Mouse (Mus musculus) embryo, embryonic 9.5 days (tissue): ENCODE results near the gene Dpp9.
A peak's percentile ranks its signal among the peaks of the same experiment; 100 is the strongest.
"Not testable (repeated sequence)": the region's sequence is repeated elsewhere in the genome, so short reads cannot be mapped to it uniquely, and the experiment has no call there.

Experiments used
- DNase-seq: peaks from one replicate; pipeline ENCODE4 v3.0.0-alpha.2; 2017; ENCODE audit errors: extremely low spot score

Gene Dpp9

GRCm38 (mm10) chr17:56218377-56219191 is at the start of gene Dpp9:
Gene Dpp9 (minus strand): TSS chr17:56218905.
- DNase-seq: peak; percentile 90

GRCm38 (mm10) chr17:56266271-56266670 is 47.6 kb upstream of the Dpp9 start:
- DNase-seq: no peak

- no peak for DNase-seq
These were observed 47.2 kb upstream of the Dpp9 start for GRCm38 (mm10) chr17:56265869-56266268.

GRCm38 (mm10) chr17:56265011-56265410 is 46.3 kb upstream of the Dpp9 start:
- DNase-seq: no peak

DNA sequence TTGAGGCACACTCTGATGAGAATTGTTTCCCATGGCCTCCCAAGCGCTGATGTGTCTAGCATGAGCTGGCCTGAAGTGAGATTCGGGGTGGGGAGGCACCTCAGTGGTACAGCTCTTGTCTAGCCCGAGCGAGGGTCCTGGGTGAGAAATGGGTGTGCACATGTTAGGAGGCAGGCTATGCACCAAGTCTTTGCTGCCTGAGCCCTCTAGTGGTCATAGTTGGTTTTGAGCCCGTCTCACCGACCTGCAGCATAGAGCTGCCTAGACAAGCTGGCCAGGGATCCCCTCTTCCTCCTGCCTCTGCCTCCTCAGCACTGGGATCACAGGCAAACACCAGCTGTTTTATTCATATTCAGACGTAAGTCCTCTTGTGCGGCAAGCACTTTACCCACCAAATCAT is 45.3 kb upstream of the Dpp9 start:
- DNase-seq: peak; percentile 76

DNA sequence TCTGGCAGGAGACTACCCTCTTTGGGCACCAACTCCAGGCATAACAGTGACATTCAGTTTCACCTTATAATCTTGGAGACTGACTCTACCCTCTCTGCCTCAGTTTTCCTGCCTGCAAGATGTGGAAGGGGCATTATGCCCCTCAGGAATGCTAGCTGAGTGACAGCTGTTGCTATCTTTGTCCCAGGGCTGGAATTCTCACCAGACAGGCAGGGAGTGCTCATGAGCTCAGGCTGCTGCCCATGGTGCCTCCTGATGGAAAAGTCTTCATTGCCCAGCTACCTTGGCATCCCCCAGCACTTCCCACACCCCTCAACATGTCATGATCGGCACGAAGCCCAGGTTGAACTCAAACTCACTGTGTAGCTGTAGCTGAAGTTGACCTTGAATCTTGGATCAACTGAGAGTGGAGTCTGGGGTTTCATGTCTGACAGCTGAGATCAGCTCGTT is 44.0 kb upstream of the Dpp9 start:
- no peak for DNase-seq

DNA sequence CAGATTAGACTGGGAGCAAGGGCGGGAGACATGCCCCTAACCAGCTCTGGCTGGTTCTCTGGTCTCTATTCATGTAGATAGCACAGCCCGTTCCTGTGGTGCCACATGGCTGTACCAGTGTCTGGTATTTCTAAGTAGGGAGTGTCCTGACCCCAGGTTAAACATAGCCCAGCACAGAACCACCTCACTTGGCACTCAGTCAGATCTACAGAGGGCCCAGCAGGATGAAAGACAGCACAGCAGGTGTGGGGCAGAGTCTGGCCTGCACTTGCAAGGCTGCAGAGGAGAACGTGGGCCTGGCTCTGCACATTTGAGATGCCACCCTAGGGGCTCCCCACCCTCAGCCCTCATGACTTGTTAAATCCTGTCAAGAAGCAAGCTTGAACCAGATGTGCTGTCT is 42.5 kb upstream of the Dpp9 start:
- no peak for DNase-seq

- no peak for DNase-seq
These were observed 40.8 kb upstream of the Dpp9 start for GRCm38 (mm10) chr17:56259301-56260037.

DNA sequence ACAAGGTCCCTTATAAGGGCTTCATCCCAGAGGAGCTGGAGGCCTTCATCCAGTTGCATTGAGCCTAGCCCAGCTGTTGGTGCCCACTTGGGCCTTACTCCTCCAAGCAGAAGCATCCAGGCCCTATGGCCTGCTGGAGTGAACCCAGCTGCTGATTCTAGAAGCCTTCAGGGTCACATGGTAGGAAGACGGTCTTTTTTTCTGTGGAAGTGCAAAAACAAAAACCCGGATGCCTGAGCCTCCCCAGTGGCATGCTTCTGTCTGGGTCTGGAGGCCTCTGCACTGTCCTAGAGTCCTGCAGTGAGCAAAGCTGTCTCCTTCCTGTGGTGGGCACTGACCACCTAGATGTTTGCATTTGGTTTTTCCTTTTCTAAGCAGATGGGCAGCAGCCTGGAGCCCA is 40.1 kb upstream of the Dpp9 start:
- DNase-seq: not testable (repeated sequence)

- DNase-seq: not testable (repeated sequence)
These were observed 39.6 kb upstream of the Dpp9 start for GRCm38 (mm10) chr17:56258269-56258668.

GRCm38 (mm10) chr17:56257181-56257894 is 38.6 kb upstream of the Dpp9 start:
- DNase-seq: no peak

GRCm38 (mm10) chr17:56256239-56256881 is 37.7 kb upstream of the Dpp9 start, which contains the start of gene Fem1a:
Gene Fem1a (plus strand): TSS chr17:56256810.
- peak; percentile 93 for DNase-seq

DNA sequence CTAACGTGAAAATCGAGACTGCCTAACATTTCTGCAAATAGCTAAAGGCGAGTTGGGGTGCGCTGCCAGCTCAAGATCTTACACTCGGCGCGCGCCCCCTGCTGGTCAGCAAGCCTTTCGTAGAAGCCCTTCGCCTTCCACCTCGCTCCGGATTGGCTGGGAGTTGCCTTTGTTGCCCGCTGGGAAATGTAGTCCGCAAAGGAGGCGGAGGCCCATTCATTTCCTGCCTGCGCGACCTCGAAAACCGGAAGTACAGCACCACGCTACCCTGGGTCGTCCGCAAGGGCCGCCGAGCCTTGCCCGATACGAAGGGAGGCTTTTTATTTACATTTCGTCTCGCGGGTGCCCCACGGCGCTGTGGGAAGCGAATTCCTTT is 37.1 kb upstream of the Dpp9 start:
- peak; percentile 95 for DNase-seq

- DNase-seq: no peak
These were observed 36.7 kb upstream of the Dpp9 start for GRCm38 (mm10) chr17:56255429-56255828.

GRCm38 (mm10) chr17:56254695-56255094 is 36.0 kb upstream of the Dpp9 start:
- DNase-seq: no peak

DNA sequence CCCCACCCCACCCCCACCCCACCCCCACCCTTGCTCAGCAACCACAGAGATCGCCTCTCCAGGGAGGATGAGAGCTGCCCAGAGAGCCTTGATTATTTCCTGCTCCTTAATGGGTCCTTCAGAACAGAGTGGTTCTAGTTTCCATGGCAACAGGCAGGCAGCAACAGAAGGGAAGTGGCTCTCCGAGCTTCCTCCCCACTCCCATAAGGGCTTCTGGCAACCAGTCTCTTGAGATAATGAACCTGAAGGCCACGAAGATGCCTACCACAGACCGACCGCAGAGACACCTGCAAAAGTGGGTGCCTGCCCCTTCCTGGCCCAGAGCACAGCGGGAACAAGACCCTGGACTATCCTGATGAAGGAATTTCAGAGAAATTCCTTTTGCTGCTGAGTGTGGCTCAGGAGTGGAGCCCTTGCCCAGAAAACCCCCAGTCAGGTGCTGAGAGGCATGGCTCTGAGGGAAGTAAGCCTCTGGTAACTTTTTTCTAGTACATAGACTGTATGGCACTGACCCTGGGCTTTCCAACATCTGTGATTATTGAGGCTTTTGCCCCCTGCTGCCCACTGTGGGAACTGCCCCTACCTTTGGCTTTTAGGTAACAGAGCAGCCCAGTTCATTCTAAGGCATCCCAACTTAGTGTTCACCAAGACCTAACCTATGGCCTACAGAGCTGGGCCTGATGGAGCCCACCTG is 32.6 kb upstream of the Dpp9 start:
- peak; percentile 58 for DNase-seq

DNA sequence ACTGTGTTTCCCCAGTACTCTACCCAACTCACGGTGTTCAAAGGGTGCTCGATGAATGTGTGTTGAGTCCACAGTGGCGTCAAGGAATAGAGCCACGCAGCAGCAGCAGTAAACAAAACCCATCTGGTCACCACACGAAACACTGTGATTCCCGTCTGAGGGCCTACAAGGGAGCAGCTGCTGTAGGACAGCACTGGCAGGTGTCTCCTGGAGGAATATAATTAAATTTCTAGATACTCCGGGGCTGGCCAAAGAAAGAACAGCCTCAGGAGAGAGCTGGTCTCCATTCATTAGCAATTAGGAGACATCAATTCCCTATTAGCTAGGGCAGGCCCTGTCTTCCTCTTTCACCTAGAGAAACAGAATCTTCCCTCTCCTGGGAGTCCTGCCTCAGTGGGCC is 26.9 kb upstream of the Dpp9 start:
- DNase-seq: no peak

DNA sequence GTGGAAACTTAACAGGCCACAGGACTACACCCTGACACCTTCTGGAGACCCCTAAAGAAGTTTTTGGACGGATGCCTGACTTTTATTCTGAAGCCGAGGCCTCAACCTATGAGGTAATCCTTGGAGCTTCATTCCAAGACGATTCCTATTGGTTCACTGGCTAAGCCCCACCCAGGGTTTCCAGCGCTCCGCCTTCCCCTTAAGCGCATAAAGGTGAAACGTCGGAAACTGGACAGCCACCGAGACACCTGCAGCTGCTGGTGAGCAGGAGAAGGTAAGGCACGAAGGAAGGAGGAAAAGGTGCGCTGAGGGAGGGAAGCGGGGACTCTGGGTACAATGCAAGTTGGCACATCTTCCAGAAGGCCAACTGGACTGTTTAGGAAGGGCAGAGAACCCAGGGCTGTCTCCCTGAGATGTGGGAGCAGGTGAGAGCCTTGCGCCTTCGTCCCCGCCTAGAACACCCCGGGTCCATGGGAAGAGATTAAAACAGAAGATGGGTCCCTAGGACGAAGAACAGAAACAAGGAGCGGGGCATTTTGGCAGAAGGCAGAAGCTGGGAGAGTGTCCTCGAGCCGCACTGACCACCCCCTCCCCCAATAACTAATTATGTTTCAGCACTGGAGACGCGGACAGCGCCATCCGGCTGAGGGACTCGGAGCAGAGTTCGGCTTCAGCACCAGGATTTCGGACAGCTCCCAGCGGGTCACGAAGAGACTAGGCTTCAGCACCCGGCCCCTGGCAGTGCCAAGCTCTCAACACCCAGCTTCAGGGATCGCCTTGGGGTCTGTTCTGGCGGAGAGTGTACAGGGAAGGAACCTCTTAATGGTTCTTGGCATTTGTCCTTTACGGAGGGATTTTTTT is 23.1 kb upstream of the Dpp9 start:
- DNase-seq: peak; percentile 88

- peak; percentile 65 for DNase-seq
These were observed 15.2 kb upstream of the Dpp9 start for GRCm38 (mm10) chr17:56233818-56234469.

- DNase-seq: no peak
These were observed 14.7 kb upstream of the Dpp9 start for GRCm38 (mm10) chr17:56233389-56233788.
